Mouse (Mus musculus): ENCODE results near the gene Grik1. TPM values are rescaled to one million over a fixed set of nuclear protein-coding genes. Genes with fewer than 3 reads are reported as not detected.

Grik1 gene
- polyA plus RNA-seq, 1 experiment: not detected

DNA sequence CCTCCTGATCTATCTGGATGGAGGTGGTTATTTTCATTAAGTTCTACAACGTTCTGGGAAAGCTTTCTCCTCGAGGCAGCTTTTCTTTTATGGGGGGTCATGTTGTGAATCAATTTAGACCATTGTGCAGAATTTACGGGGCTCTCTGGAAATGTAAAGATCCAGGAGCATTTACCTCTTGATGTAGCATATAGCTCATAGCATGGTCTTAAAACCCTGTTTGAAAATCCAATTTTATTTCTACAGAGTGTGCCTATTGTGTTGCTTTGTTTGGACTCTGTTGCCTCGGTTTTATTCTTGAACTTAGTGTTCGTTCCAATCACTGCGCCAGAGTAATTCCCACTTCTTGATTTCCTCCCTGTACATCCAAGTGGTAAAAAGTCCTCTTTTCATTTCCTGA, 328.6 kb downstream of the Grik1 start:
- no peak for TF ChIP-seq MYOD1 (IDR thresholded peaks at IDR 0.05; ENCODE audit: control insufficient read depth, insufficient read length, low read depth)
- no peak for TF ChIP-seq MYOG (IDR thresholded peaks at IDR 0.05; ENCODE audit: control insufficient read depth, extremely low read depth, insufficient read length)
- TF ChIP-seq MAX (IDR thresholded peaks at IDR 0.05): no peak
- no peak for TF ChIP-seq CEBPB (IDR thresholded peaks at IDR 0.05; ENCODE audit: low read depth)
- TF ChIP-seq CTCF (IDR thresholded peaks at IDR 0.05; ENCODE audit: control insufficient read depth, insufficient read depth, insufficient read length): no peak
- TF ChIP-seq FOSL1 (IDR thresholded peaks at IDR 0.05; ENCODE audit: insufficient read depth, low read length, poor library complexity, severe bottlenecking): no peak
- no peak for TF ChIP-seq USF1 (IDR thresholded peaks at IDR 0.05; ENCODE audit: low read depth)
- Histone ChIP-seq H3K27me3 (ENCODE audit: control insufficient read depth, insufficient read depth, insufficient read length) (no peaks in the 10 kb centered on the region), H3K79me2 (ENCODE audit: control insufficient read depth, insufficient read depth) (no peaks in the 10 kb centered on the region), H3ac (ENCODE audit: control insufficient read depth, insufficient read length, low read depth) (no peak overlapping the region), H3K4me3 (ENCODE audit: insufficient read depth, poor library complexity, severe bottlenecking) (no peak overlapping the region), H3K79me3 (ENCODE audit: low read depth) (no peaks in the 10 kb centered on the region), H3K36me3 (ENCODE audit: control insufficient read depth, insufficient read depth) (no peaks in the 10 kb centered on the region)

- no peak overlapping the region for H3ac ChIP-seq (ENCODE audit: control insufficient read depth, insufficient read length, low read depth)
- TF ChIP-seq USF1 (IDR thresholded peaks at IDR 0.05; ENCODE audit: low read depth) (no peak), FOSL1 (IDR thresholded peaks at IDR 0.05; ENCODE audit: insufficient read depth, low read length, poor library complexity, severe bottlenecking) (no peak), CTCF (IDR thresholded peaks at IDR 0.05; ENCODE audit: control insufficient read depth, insufficient read depth, insufficient read length) (no peak), MYOD1 (IDR thresholded peaks at IDR 0.05; ENCODE audit: control insufficient read depth, insufficient read length, low read depth) (no peak), MAX (IDR thresholded peaks at IDR 0.05) (no peak), MYOG (IDR thresholded peaks at IDR 0.05; ENCODE audit: control insufficient read depth, extremely low read depth, insufficient read length) (no peak), CEBPB (IDR thresholded peaks at IDR 0.05; ENCODE audit: low read depth) (no peak)
- no peak overlapping the region for H3K4me3 ChIP-seq (ENCODE audit: insufficient read depth, poor library complexity, severe bottlenecking)
- no peaks in the 10 kb centered on the region for H3K27me3 ChIP-seq (ENCODE audit: control insufficient read depth, insufficient read depth, insufficient read length)
- H3K79me3 ChIP-seq (ENCODE audit: low read depth): no peaks in the 10 kb centered on the region
- no peaks in the 10 kb centered on the region for H3K36me3 ChIP-seq (ENCODE audit: control insufficient read depth, insufficient read depth)
- H3K79me2 ChIP-seq (ENCODE audit: control insufficient read depth, insufficient read depth): no peaks in the 10 kb centered on the region
Observed at GRCm38 (mm10) chr16:87957449-87957848, 332.6 kb downstream of the Grik1 start.

GRCm38 (mm10) chr16:87956178-87956577, 333.9 kb downstream of the Grik1 start:
- Histone ChIP-seq H3K36me3 (ENCODE audit: control insufficient read depth, insufficient read depth) (no peaks in the 10 kb centered on the region), H3K79me2 (ENCODE audit: control insufficient read depth, insufficient read depth) (no peaks in the 10 kb centered on the region), H3K79me3 (ENCODE audit: low read depth) (no peaks in the 10 kb centered on the region), H3K27me3 (ENCODE audit: control insufficient read depth, insufficient read depth, insufficient read length) (no peaks in the 10 kb centered on the region), H3K4me3 (ENCODE audit: insufficient read depth, poor library complexity, severe bottlenecking) (no peak overlapping the region), H3ac (ENCODE audit: control insufficient read depth, insufficient read length, low read depth) (no peak overlapping the region)
- TF ChIP-seq MAX (IDR thresholded peaks at IDR 0.05) (no peak), MYOG (IDR thresholded peaks at IDR 0.05; ENCODE audit: control insufficient read depth, extremely low read depth, insufficient read length) (no peak)

DNA sequence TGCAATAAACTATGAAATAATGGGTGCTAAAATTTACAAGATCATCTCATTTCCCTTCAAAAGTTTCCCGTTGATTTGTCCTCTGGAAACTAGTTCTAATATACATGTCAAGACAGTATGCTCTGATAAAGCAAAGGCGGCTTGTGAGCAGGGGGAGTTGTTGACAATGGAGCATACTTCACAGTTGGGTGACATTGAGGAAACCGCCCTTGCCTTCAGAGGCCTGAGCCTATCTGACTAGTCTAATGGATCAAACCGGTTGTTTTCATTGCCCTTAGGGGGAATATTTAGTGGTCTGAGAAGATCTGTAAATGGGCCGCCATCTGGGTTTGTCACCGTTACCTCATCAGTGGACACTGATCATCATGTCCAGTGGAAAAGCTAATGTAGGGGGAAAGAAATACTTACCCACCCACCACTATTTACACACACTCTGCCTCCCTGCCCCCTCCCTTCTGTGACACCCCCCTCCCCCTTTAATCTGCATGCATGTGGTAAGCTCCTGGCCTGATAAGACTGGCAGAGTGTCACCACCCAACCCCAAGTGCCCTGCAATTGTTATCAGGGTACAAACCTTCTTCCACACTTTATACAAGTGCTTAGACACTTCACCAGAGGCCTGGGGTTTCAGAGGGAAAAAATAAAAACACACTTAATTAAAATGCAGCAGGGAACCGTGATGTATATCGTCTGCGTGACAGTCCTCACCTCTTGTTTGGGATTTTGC, 335.2 kb downstream of the Grik1 start:
- TF ChIP-seq CTCF (IDR thresholded peaks at IDR 0.05; ENCODE audit: control insufficient read depth, insufficient read depth, insufficient read length): no peak
- TF ChIP-seq MYOD1 (IDR thresholded peaks at IDR 0.05; ENCODE audit: control insufficient read depth, insufficient read length, low read depth): no peak
- TF ChIP-seq MAX (IDR thresholded peaks at IDR 0.05): no peak
- TF ChIP-seq FOSL1 (IDR thresholded peaks at IDR 0.05; ENCODE audit: insufficient read depth, low read length, poor library complexity, severe bottlenecking): no peak
- no peak for TF ChIP-seq MYOG (IDR thresholded peaks at IDR 0.05; ENCODE audit: control insufficient read depth, extremely low read depth, insufficient read length)
- TF ChIP-seq USF1 (IDR thresholded peaks at IDR 0.05; ENCODE audit: low read depth): no peak
- no peak for TF ChIP-seq CEBPB (IDR thresholded peaks at IDR 0.05; ENCODE audit: low read depth)

DNA sequence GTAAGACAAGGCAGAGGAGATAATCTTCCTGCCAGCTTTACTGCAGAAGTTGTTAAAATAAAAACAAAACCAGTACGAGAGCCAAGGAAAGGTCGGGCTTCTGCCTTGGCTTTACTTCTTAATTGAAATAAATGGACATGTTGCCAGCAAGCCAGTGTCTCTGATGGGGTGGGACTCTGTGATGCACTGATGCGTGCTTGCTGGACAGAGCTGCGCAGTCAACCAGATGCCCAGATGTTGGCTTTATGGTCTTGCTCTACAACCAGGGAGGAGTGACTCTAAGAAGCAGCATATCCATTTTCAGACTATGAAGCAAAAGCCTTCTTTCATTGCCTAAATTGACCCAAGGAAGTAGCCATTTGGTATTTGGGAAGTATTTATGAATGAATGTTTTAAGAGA, 336.9 kb downstream of the Grik1 start:
- H3K79me3 ChIP-seq (ENCODE audit: low read depth): no peaks in the 10 kb centered on the region
- H3K79me2 ChIP-seq (ENCODE audit: control insufficient read depth, insufficient read depth): no peaks in the 10 kb centered on the region
- no peaks in the 10 kb centered on the region for H3K27me3 ChIP-seq (ENCODE audit: control insufficient read depth, insufficient read depth, insufficient read length)
- no peak for TF ChIP-seq FOSL1 (IDR thresholded peaks at IDR 0.05; ENCODE audit: insufficient read depth, low read length, poor library complexity, severe bottlenecking)
- no peak overlapping the region for H3ac ChIP-seq (ENCODE audit: control insufficient read depth, insufficient read length, low read depth)
- no peaks in the 10 kb centered on the region for H3K36me3 ChIP-seq (ENCODE audit: control insufficient read depth, insufficient read depth)
- no peak overlapping the region for H3K4me3 ChIP-seq (ENCODE audit: insufficient read depth, poor library complexity, severe bottlenecking)

More for the DNA sequence above, 335.2 kb downstream of the Grik1 start:
- H3K79me2 ChIP-seq (ENCODE audit: control insufficient read depth, insufficient read depth): no peaks in the 10 kb centered on the region
- H3K79me3 ChIP-seq (ENCODE audit: low read depth): no peaks in the 10 kb centered on the region
- H3K27me3 ChIP-seq (ENCODE audit: control insufficient read depth, insufficient read depth, insufficient read length): no peaks in the 10 kb centered on the region
- no peak overlapping the region for H3K4me3 ChIP-seq (ENCODE audit: insufficient read depth, poor library complexity, severe bottlenecking)
- H3K36me3 ChIP-seq (ENCODE audit: control insufficient read depth, insufficient read depth): no peaks in the 10 kb centered on the region
- no peak overlapping the region for H3ac ChIP-seq (ENCODE audit: control insufficient read depth, insufficient read length, low read depth)

- no peak for TF ChIP-seq MYOD1 (IDR thresholded peaks at IDR 0.05; ENCODE audit: control insufficient read depth, insufficient read length, low read depth)
- TF ChIP-seq CTCF (IDR thresholded peaks at IDR 0.05; ENCODE audit: control insufficient read depth, insufficient read depth, insufficient read length): no peak
- TF ChIP-seq USF1 (IDR thresholded peaks at IDR 0.05; ENCODE audit: low read depth): no peak
- TF ChIP-seq FOSL1 (IDR thresholded peaks at IDR 0.05; ENCODE audit: insufficient read depth, low read length, poor library complexity, severe bottlenecking): no peak
- no peak for TF ChIP-seq MYOG (IDR thresholded peaks at IDR 0.05; ENCODE audit: control insufficient read depth, extremely low read depth, insufficient read length)
- no peak for TF ChIP-seq MAX (IDR thresholded peaks at IDR 0.05)
- TF ChIP-seq CEBPB (IDR thresholded peaks at IDR 0.05; ENCODE audit: low read depth): no peak
- H3K27me3 ChIP-seq (ENCODE audit: control insufficient read depth, insufficient read depth, insufficient read length): no peaks in the 10 kb centered on the region
- no peak overlapping the region for H3ac ChIP-seq (ENCODE audit: control insufficient read depth, insufficient read length, low read depth)
- H3K79me3 ChIP-seq (ENCODE audit: low read depth): no peaks in the 10 kb centered on the region
- H3K4me3 ChIP-seq (ENCODE audit: insufficient read depth, poor library complexity, severe bottlenecking): no peak overlapping the region
- H3K79me2 ChIP-seq (ENCODE audit: control insufficient read depth, insufficient read depth): no peaks in the 10 kb centered on the region
- H3K36me3 ChIP-seq (ENCODE audit: control insufficient read depth, insufficient read depth): no peaks in the 10 kb centered on the region
Observed at GRCm38 (mm10) chr16:87949881-87950280, 340.2 kb downstream of the Grik1 start.
